Mouse (Mus musculus) brain, embryonic 14.5 days (tissue): Measurements from ENCODE around the gene Acbd7.

ENCODE experiments used
- CTCF ChIP-seq: fragments of 200-500 bp; IDR thresholded peaks from 2 replicates; pipeline ENCODE4 v1.5.1; 2012; ENCODE audit warnings: inconsistent platforms, mild to moderate bottlenecking, moderate library complexity, borderline replicate concordance; ENCODE audit not compliant: insufficient read depth, insufficient read length; ENCODE audit errors: extremely low read depth
- POLR2A ChIP-seq: fragments of 200-500 bp; IDR thresholded peaks from 2 replicates; pipeline ENCODE4 v1.6.1; 2012; ENCODE audit warnings: mild to moderate bottlenecking, inconsistent platforms, borderline replicate concordance; ENCODE audit not compliant: poor library complexity, insufficient read depth, insufficient read length, severe bottlenecking; ENCODE audit errors: extremely low read depth

DNA sequence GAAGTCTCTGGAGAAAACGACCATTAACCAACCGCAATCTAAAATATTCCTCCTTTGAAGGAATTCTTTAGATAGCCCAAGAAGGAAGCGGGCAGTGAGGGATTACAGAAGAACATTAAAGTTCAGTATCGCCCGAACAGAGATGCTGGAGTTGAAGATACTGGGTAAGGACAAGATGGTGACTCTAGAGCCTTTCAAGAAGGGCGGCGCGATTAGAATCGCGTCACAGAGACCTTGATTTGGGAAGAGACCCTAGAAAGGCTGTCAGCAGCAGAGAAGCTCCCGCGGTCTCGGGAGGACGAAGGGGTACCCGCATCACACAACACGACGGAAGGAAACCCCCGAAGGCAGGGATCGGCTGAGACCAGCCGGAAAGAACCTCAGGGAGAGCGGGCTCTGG lies 3.9 kb upstream of the Acbd7 start:
- TF ChIP-seq CTCF: no peak
- no peak for TF ChIP-seq POLR2A
